Mouse (Mus musculus): ENCODE results near the gene Olfr847. TPM values are rescaled to one million over a fixed set of nuclear protein-coding genes. Genes with fewer than 3 reads are reported as not detected.

The Olfr847 gene
- not detected in 2 replicates for polyA plus RNA-seq (2015; fragmentation: Nextera tagmentation; extraction: Ambion mirVana)

- Histone ChIP-seq H3K27ac (replicated peaks) (no peak within 1 kb of the TSS), H3K4me2 (no peak within 1 kb of the TSS), H3K9me3 (replicated peaks) (no peaks in the 10 kb centered on the region), H3K9ac (replicated peaks) (no peak within 1 kb of the TSS), H3K27me3 (replicated peaks) (no peaks in the 10 kb centered on the region), H3K4me3 (replicated peaks) (no peak within 1 kb of the TSS), H3K36me3 (no peaks in the 10 kb centered on the region), H3K4me1 (no peaks in the 10 kb centered on the region)
- WGBS: 59% methylated on average over 1 of the region's 1 CpGs
- no peak for ATAC-seq (ENCODE audit: low FRiP score)
These were observed at the start of gene Olfr847 for GRCm38 (mm10) chr9:19378569-19378968. Olfr847 (minus strand) TSS chr9:19378669.

- no peaks in the 10 kb centered on the region for H3K4me1 ChIP-seq
- ATAC-seq (ENCODE audit: low FRiP score): no peak
- no peak within 1 kb of the TSS for H3K4me3 ChIP-seq (replicated peaks)
- WGBS: 60% methylated on average over 1 of the region's 1 CpGs
- no peak within 1 kb of the TSS for H3K4me2 ChIP-seq
- H3K27me3 ChIP-seq (replicated peaks): no peaks in the 10 kb centered on the region
- H3K9ac ChIP-seq (replicated peaks): no peak within 1 kb of the TSS
- no peaks in the 10 kb centered on the region for H3K36me3 ChIP-seq
- peaks cover 5% of the 10 kb centered on the region; the same call in 1 of the 2 replicates for H3K9me3 ChIP-seq (replicated peaks)
- no peak within 1 kb of the TSS for H3K27ac ChIP-seq (replicated peaks)
These were observed 14.6 kb downstream of the Olfr847 start, which contains the start of gene Olfr846 for GRCm38 (mm10) chr9:19363905-19364304. Olfr846 (minus strand) TSS chr9:19364005.

GRCm38 (mm10) chr9:19336157-19336556, 42.3 kb downstream of the Olfr847 start, which contains the start of gene Olfr845:
Olfr845 (plus strand) TSS chr9:19336457.
- Histone ChIP-seq H3K9me3 (replicated peaks) (no peaks in the 10 kb centered on the region), H3K9ac (replicated peaks) (no peak within 1 kb of the TSS), H3K27me3 (replicated peaks) (no peaks in the 10 kb centered on the region), H3K4me2 (no peak within 1 kb of the TSS), H3K4me3 (replicated peaks) (no peak within 1 kb of the TSS), H3K4me1 (no peaks in the 10 kb centered on the region), H3K36me3 (no peaks in the 10 kb centered on the region), H3K27ac (replicated peaks) (no peak within 1 kb of the TSS)
- WGBS: 69% methylated on average over 1 of the region's 1 CpGs
- ATAC-seq (ENCODE audit: low FRiP score): no peak

Other genes with a start within 250 kb of the Olfr847 start
- gene Olfr837, start 242.4 kb downstream of the Olfr847 start, polyA plus RNA-seq (2015; fragmentation: Nextera tagmentation; extraction: Ambion mirVana): not detected in 2 replicates
- not detected in 2 replicates for gene Olfr839-ps1, start 201.4 kb downstream of the Olfr847 start, polyA plus RNA-seq (2015; fragmentation: Nextera tagmentation; extraction: Ambion mirVana)
- not detected in 2 replicates for gene Olfr843, start 126.7 kb downstream of the Olfr847 start, polyA plus RNA-seq (2015; fragmentation: Nextera tagmentation; extraction: Ambion mirVana)
- not detected in 2 replicates for gene Olfr844, start 62.3 kb downstream of the Olfr847 start, polyA plus RNA-seq (2015; fragmentation: Nextera tagmentation; extraction: Ambion mirVana)
- gene Olfr845, start 42.2 kb downstream of the Olfr847 start, polyA plus RNA-seq (2015; fragmentation: Nextera tagmentation; extraction: Ambion mirVana): not detected in 2 replicates
- gene Olfr846, start 14.7 kb downstream of the Olfr847 start, polyA plus RNA-seq (2015; fragmentation: Nextera tagmentation; extraction: Ambion mirVana): not detected in 2 replicates
- not detected in 2 replicates for gene Olfr849, start 61.6 kb upstream of the Olfr847 start, polyA plus RNA-seq (2015; fragmentation: Nextera tagmentation; extraction: Ambion mirVana)
- gene Olfr850, start 99.6 kb upstream of the Olfr847 start, polyA plus RNA-seq (2015; fragmentation: Nextera tagmentation; extraction: Ambion mirVana): not detected in 2 replicates
- gene Olfr851, start 114.6 kb upstream of the Olfr847 start, polyA plus RNA-seq (2015; fragmentation: Nextera tagmentation; extraction: Ambion mirVana): not detected in 2 replicates
- not detected in 2 replicates for gene Olfr853, start 162.4 kb upstream of the Olfr847 start, polyA plus RNA-seq (2015; fragmentation: Nextera tagmentation; extraction: Ambion mirVana)
- gene Olfr854, start 188.7 kb upstream of the Olfr847 start, polyA plus RNA-seq (2015; fragmentation: Nextera tagmentation; extraction: Ambion mirVana): not detected in 2 replicates
- not detected in 2 replicates for gene Olfr855, start 203.9 kb upstream of the Olfr847 start, polyA plus RNA-seq (2015; fragmentation: Nextera tagmentation; extraction: Ambion mirVana)
- 27.5 and 29.2 TPM in 2 replicates for gene Zfp317, start 243.4 kb upstream of the Olfr847 start, polyA plus RNA-seq (2015; fragmentation: Nextera tagmentation; extraction: Ambion mirVana)

All from neural tube, embryonic 15.5 days (tissue).